Mouse (Mus musculus) lung, adult 2 months (tissue): ENCODE measurements around the gene AC134908.4.

Experiments used
- CTCF ChIP-seq: fragments of 200-500 bp; IDR thresholded peaks from 2 replicates; pipeline ENCODE4 v1.5.1; 2011; ENCODE audit warnings: mild to moderate bottlenecking, low read length, control low read depth; ENCODE audit not compliant: insufficient read depth
- POLR2A ChIP-seq: fragments of 200-500 bp; IDR thresholded peaks from 2 replicates; pipeline ENCODE4 v1.6.1; 2011; ENCODE audit warnings: low read depth, mild to moderate bottlenecking, control low read depth, low read length, borderline replicate concordance; ENCODE audit errors: extremely low read depth

- TF ChIP-seq CTCF (no peak), POLR2A (no peak)
Observed at GRCm38 (mm10) chr17:25757691-25758090, 37.8 kb downstream of the AC134908.4 start.
